Mouse (Mus musculus): ENCODE data around the gene Zfp648. TPM values are rescaled to one million over a fixed set of nuclear protein-coding genes. Genes with fewer than 3 reads are reported as not detected.

Gene Zfp648
- polyA plus RNA-seq, 1 experiment from 2014 or later, result 0.10 TPM

DNA sequence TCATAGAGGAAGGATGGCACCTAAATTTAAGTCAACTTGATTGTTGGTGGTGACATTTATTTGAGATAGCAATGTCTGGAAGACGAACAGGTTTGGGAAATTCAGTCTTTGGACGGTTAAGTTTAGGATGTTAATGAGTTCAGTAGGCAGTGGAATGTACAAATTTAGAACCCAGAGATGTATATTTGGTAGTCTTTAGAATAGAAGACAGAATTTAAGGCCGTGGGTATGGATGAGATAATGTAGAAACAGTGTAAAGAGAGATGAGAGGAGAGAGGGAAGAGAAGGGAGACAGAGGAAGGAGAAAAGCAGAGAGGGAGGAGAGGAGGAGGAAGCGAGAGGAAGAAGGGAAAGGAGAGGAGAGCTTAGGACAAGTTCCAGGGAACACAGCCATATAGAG lies 12.8 kb upstream of the Zfp648 start:
- H3K27ac ChIP-seq, result no peak overlapping the region
- no peaks in the 10 kb centered on the region for H3K27me3 ChIP-seq (ENCODE audit: poor library complexity, severe bottlenecking)
- no peaks in the 10 kb centered on the region for H3K36me3 ChIP-seq (replicated peaks)
- H3K9me3 ChIP-seq, result no peaks in the 10 kb centered on the region; the same call in 1 of the 2 replicates
- WGBS, result 88% methylated on average over 4 of the region's 4 CpGs
- H3K4me3 ChIP-seq, result no peak overlapping the region
- H3K4me1 ChIP-seq, result peaks cover 14% of the 10 kb centered on the region
- DNase-seq (ENCODE audit: extremely low spot score, low spot score), result no peak

DNA sequence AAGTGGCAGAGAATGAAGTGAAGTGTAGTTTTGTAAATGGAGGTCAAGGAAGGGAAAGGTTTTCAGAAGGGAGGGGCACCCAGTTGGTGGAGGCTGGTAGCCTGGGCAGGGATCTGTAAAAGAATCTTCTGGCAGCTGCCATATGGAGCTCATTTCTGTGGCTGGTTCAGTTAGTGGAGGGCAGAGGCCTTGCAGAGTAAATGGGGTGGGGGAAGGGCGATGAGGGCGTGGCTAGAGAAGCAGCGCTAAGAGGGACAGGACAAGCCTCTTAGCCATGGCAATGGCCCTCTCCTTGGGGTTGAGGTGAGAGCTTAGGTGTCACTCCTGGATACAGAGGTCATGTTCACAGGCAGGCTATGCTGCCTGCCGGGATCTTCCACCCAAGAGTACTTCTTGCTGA lies 12.4 kb upstream of the Zfp648 start:
- Histone ChIP-seq H3K27me3 (ENCODE audit: poor library complexity, severe bottlenecking) (no peaks in the 10 kb centered on the region), H3K9me3 (no peaks in the 10 kb centered on the region; the same call in 1 of the 2 replicates), H3K4me1 (peaks cover 14% of the 10 kb centered on the region), H3K27ac (no peak overlapping the region), H3K4me3 (no peak overlapping the region), H3K36me3 (replicated peaks) (no peaks in the 10 kb centered on the region)
- 54% methylated on average over 4 of the region's 4 CpGs for WGBS
- DNase-seq (ENCODE audit: extremely low spot score, low spot score), result no peak

DNA sequence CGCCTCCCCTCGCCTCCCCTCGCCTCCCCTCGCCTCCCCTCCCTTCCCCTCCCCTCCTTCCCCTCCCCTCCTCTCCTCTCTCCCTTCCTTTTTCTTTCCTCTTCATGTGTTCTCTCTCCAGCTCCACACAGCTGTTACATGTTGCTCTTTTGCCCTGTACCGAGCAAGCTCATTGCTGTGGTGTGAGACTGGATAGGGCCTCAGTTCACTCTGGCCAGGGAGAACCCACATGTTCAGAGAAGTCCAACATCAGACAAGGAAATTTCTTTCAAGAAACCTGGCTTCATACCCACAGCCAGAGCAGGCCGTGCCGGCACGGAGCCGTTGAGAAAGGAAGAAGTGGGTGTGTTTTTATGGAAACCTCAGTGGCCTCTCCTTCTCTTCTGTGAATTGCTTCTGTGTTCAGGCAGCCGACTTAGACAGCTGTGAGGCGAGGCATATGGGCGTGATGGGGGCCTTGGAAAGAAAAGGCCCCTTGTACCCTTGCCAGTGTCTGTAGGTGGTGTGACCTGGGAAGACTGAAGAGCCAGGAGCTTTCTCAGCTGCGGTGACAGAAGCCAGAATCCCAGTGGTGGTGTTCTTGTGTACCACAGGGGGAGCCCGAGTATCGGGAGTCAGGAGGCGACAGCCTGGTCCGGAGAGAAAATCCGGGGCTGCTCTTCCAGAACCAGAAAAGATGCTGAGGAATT lies 11.0 kb upstream of the Zfp648 start:
- 52% methylated on average over 14 of the region's 18 CpGs for WGBS
- no peak overlapping the region for H3K4me3 ChIP-seq
- H3K36me3 ChIP-seq (replicated peaks), result no peaks in the 10 kb centered on the region
- no peak for DNase-seq (ENCODE audit: extremely low spot score, low spot score)
- no peaks in the 10 kb centered on the region for H3K27me3 ChIP-seq (ENCODE audit: poor library complexity, severe bottlenecking)
- H3K9me3 ChIP-seq, result no peaks in the 10 kb centered on the region; the same call in 1 of the 2 replicates
- H3K27ac ChIP-seq, result no peak overlapping the region
- peaks cover 14% of the 10 kb centered on the region for H3K4me1 ChIP-seq

DNA sequence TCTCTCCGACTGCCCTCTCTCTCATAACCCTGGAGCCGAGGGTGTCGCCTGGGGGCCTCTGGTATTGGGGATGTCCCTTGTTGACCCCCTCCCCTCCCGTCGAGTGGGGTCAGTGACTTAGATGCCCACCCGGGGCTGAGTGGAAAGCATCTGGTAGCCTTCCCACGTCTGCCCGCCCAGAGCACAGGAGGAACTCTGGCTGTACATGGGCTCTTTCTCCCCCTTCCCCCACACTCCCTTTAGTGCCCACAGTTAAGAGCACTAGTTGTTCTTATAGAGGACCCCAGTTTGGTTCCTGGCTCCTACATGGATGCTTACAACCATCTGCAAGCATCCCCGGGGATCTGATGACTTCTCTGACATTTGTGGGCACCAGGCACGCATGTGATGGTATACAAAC lies 2.1 kb upstream of the Zfp648 start:
- Histone ChIP-seq H3K27ac (no peak overlapping the region), H3K27me3 (ENCODE audit: poor library complexity, severe bottlenecking) (peaks cover 35% of the 10 kb centered on the region), H3K9me3 (no peaks in the 10 kb centered on the region), H3K4me3 (no peak overlapping the region), H3K4me1 (peaks cover 18% of the 10 kb centered on the region), H3K36me3 (replicated peaks) (no peaks in the 10 kb centered on the region)
- no peak for DNase-seq (ENCODE audit: extremely low spot score, low spot score)
- WGBS, result 93% methylated on average over 10 of the region's 10 CpGs

DNA sequence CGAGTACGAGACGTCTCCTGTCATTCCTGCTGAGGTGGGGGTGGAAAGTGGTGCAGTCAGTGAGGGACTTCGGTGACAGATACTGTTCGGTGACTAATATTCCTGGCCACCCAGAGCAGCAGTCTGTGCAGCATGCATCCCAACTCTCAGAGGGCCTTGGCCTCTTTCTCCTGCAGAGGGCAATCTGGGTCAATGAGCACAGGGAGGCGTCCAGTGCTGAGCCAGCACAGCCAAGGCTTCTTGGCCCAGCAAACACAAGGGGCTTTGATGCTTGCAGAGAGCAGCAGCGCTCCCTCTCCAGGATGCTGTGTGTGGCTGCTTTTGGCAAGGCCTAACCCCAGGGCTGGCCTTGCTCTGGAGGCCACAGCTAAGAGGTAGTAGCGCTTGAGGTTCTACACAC lies 1.6 kb downstream of the Zfp648 start:
- 66% methylated on average over 8 of the region's 8 CpGs for WGBS
- peaks cover 64% of the 10 kb centered on the region for H3K27me3 ChIP-seq (ENCODE audit: poor library complexity, severe bottlenecking)
- H3K27ac ChIP-seq, result no peak overlapping the region
- H3K36me3 ChIP-seq (replicated peaks), result no peaks in the 10 kb centered on the region
- H3K4me1 ChIP-seq, result peaks cover 32% of the 10 kb centered on the region
- no peak overlapping the region for H3K4me3 ChIP-seq
- DNase-seq (ENCODE audit: extremely low spot score, low spot score), result no peak
- no peaks in the 10 kb centered on the region for H3K9me3 ChIP-seq

DNA sequence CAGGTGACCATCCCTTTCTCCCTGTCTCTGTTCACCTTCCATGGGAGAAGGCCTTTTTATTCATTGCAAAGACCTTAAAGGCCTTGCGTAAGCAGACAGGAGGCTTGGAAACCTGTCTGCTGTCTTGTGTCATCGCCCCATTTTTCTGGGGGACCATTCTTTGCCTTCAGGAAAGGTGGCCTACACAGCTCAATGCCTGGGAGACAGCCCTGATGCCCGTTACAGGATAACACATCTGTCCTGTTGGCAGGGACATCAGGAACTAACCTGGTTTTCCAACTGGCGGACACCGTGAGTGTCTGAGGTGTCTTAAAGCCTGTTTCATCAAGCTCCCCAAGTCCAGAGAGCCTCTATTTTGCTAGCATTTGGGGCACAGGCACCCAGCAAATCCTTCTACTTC lies 2.4 kb downstream of the Zfp648 start:
- WGBS, result 91% methylated on average over 5 of the region's 5 CpGs
- Histone ChIP-seq H3K4me3 (no peak overlapping the region), H3K4me1 (peaks cover 32% of the 10 kb centered on the region), H3K9me3 (no peaks in the 10 kb centered on the region), H3K27me3 (ENCODE audit: poor library complexity, severe bottlenecking) (peaks cover 64% of the 10 kb centered on the region), H3K27ac (no peak overlapping the region), H3K36me3 (replicated peaks) (no peaks in the 10 kb centered on the region)
- no peak for DNase-seq (ENCODE audit: extremely low spot score, low spot score)

DNA sequence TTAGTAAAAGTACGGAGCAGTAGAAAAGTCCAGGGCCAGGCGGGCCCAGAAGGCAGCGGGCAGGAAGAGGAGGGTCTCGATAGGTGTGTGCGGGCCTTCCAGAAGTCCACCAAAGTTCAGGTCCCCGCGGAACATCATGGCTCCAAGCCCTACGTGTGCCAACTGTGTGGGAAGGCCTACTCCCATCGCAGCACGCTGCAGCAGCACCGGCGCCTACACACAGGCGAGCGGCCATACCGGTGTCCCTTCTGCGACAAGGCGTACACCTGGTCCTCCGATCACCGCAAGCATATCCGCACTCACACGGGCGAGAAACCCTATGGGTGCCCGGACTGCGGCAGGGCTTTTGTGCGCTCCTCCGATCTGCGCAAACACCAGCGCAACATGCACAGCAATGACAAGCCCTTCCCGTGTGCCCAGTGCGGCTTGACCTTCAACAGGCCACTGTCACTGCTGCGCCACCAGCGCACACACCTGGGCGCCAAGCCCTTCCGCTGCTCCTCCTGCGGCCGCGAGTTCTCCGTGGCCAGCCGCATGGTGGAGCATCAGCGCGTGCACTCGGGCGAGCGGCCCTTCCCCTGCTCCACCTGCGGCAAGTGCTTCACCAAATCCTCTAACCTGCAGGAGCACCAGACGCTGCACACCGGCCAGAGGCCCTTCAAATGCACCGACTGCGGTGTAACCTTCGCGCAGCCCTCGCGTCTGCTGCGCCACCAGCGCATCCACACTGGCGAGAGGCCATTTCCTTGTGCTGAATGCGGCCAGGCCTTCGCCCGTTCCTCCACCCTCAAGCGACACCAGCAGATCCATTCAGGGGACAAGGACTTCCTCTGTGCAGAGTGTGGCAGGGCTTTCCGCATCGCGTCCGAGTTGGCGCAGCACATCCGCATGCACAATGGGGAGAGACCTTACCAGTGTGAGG lies 3.9 kb downstream of the Zfp648 start:
- peak; percentile 27 for DNase-seq (ENCODE audit: extremely low spot score, low spot score)
- peaks cover 64% of the 10 kb centered on the region for H3K27me3 ChIP-seq (ENCODE audit: poor library complexity, severe bottlenecking)
- no peaks in the 10 kb centered on the region for H3K36me3 ChIP-seq (replicated peaks)
- no peaks in the 10 kb centered on the region for H3K9me3 ChIP-seq
- 8% methylated on average over 66 of the region's 66 CpGs for WGBS
- H3K4me3 ChIP-seq, result peak overlapping the region; percentile 49
- H3K4me1 ChIP-seq, result peaks cover 32% of the 10 kb centered on the region
- no peak overlapping the region for H3K27ac ChIP-seq

DNA sequence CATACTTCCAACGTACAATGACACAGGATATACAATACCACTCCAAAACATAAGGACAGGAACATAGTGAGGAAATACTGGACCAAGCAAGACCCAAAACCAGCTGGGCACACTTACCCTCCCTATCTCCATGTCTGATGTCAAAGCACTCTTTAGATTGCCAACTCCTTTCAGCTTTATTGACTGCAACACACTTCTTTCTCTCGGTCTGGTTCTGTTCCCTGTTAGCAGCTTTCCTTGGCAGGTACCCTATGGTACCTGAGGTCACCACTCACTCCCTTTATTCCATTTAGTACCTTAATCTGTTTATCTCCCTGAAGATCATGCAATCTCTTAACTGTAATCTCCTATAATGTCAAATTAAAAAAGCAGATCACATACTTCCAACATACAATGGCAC lies 19.0 kb downstream of the Zfp648 start:
- H3K4me1 ChIP-seq, result no peaks in the 10 kb centered on the region
- 92% methylated on average over 2 of the region's 2 CpGs for WGBS
- no peak for DNase-seq (ENCODE audit: extremely low spot score, low spot score)
- no peak overlapping the region for H3K4me3 ChIP-seq
- H3K27ac ChIP-seq, result no peak overlapping the region
- no peaks in the 10 kb centered on the region for H3K27me3 ChIP-seq (ENCODE audit: poor library complexity, severe bottlenecking)
- no peaks in the 10 kb centered on the region for H3K36me3 ChIP-seq (replicated peaks)
- no peaks in the 10 kb centered on the region for H3K9me3 ChIP-seq

DNA sequence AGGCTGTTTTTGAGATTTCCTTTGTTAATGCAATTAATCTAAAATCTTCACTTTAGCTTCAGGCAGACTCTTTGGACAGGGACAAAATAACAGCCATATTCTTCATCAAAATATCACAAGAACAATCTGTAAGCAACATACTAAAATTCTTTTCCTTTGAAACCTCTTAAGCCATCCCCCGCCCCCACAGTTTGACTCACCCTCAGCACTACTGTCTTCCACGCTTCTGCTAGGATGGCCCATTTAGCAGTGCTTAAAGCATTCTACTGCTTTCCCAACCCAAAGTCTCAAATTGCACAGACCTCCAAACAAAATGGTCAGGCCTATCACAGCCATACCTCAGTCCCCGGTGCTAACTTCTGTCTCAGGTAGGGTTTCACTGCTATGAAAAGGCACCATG lies 19.6 kb downstream of the Zfp648 start:
- Histone ChIP-seq H3K9me3 (no peaks in the 10 kb centered on the region), H3K27me3 (ENCODE audit: poor library complexity, severe bottlenecking) (no peaks in the 10 kb centered on the region), H3K27ac (no peak overlapping the region), H3K36me3 (replicated peaks) (no peaks in the 10 kb centered on the region), H3K4me3 (no peak overlapping the region), H3K4me1 (no peaks in the 10 kb centered on the region)
- DNase-seq (ENCODE audit: extremely low spot score, low spot score), result no peak
- WGBS, result 93% methylated on average over 3 of the region's 3 CpGs

DNA sequence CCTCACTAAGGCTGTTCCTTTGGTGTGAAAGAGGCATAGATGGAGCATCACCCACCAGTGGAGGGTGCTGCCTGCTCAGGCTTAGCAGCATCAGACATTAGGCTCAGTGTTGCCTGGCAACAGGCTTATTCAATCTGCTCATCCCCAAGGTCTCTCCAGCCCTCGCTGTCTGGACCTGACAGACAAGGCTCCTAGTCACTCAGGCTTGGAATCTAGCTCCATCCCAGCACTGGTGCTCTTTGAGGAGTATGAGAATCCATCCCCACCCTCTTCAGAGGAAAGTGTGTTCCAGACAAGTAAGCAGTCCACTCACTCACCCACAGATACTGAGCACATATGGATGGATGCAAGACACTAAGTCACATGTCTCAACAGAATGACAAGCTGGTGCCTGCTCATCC lies 22.8 kb downstream of the Zfp648 start:
- Histone ChIP-seq H3K9me3 (no peaks in the 10 kb centered on the region), H3K4me1 (no peaks in the 10 kb centered on the region), H3K4me3 (no peak overlapping the region), H3K27me3 (ENCODE audit: poor library complexity, severe bottlenecking) (no peaks in the 10 kb centered on the region), H3K36me3 (replicated peaks) (no peaks in the 10 kb centered on the region), H3K27ac (no peak overlapping the region)
- DNase-seq (ENCODE audit: extremely low spot score, low spot score), result no peak
- WGBS, result 16% methylated on average over 1 of the region's 1 CpGs

DNA sequence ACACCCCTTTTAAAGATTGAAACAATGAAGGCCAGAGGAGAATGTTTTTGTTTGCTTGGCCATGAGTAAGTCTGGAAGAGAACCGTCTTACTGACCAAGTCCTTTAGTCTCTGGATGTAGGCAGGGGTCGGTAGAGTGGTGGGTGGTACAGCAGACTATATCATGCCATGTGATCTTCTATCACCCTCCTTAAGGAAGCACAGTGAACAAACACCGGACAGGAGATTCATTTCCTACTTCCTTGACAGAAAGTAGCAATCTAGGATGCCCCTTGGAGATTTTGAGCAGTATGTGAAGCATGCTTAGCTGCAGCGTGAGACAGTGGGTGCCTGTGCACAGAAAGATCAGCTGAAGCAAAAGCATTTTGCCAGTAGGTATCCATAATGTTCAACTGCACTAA lies 31.6 kb downstream of the Zfp648 start:
- no peak for DNase-seq (ENCODE audit: extremely low spot score, low spot score)
- Histone ChIP-seq H3K4me3 (no peak overlapping the region), H3K27me3 (ENCODE audit: poor library complexity, severe bottlenecking) (no peaks in the 10 kb centered on the region), H3K9me3 (no peaks in the 10 kb centered on the region), H3K27ac (no peak overlapping the region), H3K4me1 (peaks cover 9% of the 10 kb centered on the region), H3K36me3 (replicated peaks) (no peaks in the 10 kb centered on the region)
- WGBS, result 82% methylated on average over 4 of the region's 4 CpGs

DNA sequence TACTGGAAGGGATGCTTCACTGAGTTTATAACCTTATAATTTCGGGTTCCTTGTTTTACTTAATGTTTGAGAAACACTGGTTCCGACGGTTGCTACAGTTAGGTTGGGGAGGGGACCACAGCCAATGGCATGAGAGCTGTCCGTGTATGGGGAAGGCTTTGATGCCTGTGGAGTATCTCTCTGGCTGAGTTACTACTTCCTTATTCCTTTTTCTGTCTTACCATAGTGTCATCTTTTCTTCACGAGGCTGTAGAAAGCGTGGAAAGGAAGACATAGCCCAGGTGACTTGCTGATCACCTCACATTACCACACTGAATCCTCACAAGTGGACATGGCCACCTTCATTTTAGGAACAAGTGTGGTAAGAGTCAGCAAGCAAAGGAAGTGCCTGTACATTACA lies 32.0 kb downstream of the Zfp648 start:
- Histone ChIP-seq H3K27me3 (ENCODE audit: poor library complexity, severe bottlenecking) (no peaks in the 10 kb centered on the region), H3K9me3 (no peaks in the 10 kb centered on the region), H3K4me3 (no peak overlapping the region), H3K36me3 (replicated peaks) (no peaks in the 10 kb centered on the region), H3K4me1 (peaks cover 9% of the 10 kb centered on the region), H3K27ac (no peak overlapping the region)
- WGBS, result 92% methylated on average over 6 of the region's 6 CpGs
- no peak for DNase-seq (ENCODE audit: extremely low spot score, low spot score)

DNA sequence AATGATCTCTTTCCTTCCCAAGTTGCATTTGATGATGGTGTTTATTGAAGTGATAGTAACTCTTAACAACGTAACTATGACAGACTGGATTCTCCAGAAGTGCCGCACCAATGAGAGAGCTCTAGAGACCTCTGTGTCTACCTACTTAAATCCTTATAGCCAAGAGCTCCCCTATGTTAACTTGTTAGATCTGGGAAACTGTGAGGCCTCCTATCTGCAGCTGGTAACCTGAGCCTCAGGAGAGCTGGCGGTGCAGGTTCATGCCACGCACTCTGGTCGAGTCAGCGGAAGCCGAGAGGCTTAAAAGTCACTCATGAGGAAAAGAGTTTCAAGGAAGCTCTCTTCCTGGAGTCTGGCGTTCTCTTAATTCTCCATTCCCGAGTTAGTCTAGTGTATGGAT lies 33.8 kb downstream of the Zfp648 start:
- no peaks in the 10 kb centered on the region for H3K36me3 ChIP-seq (replicated peaks)
- DNase-seq (ENCODE audit: extremely low spot score, low spot score), result no peak
- WGBS, result 87% methylated on average over 9 of the region's 9 CpGs
- no peaks in the 10 kb centered on the region for H3K27me3 ChIP-seq (ENCODE audit: poor library complexity, severe bottlenecking)
- H3K9me3 ChIP-seq, result no peaks in the 10 kb centered on the region
- no peak overlapping the region for H3K4me3 ChIP-seq
- peaks cover 7% of the 10 kb centered on the region for H3K4me1 ChIP-seq
- no peak overlapping the region for H3K27ac ChIP-seq

Data from forebrain, embryonic 10.5 days (tissue).